Mouse (Mus musculus) central nervous system, embryonic 14 days (tissue): ENCODE data around the gene Esp4. TPM values are rescaled to one million over a fixed set of nuclear protein-coding genes. Genes with fewer than 3 reads are reported as not detected.

Source experiments
- polyA plus RNA-seq: library from polyadenylated mRNA; depleted of rRNA; stranded (reverse); fragments of >200 nt; gene quantifications from 2 replicates; pipeline ENCODE4 v1.2.3, GENCODE M21; 2012; rRNA removed

The Esp4 gene
- polyA plus RNA-seq, result not detected in 2 replicates

DNA sequence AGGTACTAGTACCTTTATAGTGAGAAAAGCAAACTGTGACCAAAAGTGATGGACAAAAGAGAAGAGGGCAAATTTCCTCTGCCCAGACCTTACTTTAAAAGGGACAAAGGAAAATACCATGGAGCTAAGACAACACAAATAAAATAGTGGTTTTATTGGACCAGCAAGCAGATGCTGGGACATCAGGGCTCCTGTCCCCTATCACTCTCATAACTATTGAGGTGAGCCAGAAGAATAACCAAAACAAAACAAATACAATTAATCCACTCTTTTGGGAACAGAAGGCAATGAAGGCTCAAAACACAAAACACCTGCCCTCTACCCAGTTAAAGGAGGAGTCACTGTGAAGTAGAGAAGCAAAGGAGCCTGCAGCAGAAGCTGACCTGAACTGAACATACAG lies at the start of gene Esp4:
Gene Esp4 (plus strand): TSS at position 301 of the 400 bp plus-strand sequence.

DNA sequence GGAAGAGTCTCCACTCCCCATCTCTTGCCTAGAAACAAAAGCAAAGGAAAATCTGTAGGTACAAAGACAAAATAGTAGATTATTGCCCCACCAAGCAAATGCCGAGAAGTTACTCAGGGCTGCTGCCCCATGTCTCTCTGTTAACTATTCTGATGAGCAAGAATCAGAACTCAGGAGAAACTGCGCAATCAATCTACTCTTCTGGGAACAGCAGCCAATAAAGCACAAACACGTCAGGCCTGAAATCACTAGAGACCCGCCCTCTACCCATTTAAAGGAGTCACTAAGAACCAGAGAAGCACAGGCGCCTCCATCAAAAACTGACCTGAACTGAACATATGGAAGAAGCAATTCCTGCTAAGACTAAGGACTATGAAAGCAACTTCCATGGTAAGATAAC lies 37.2 kb upstream of the Esp4 start, which contains the start of gene Esp6:
Gene Esp6 (plus strand): TSS at position 301 of the 400 bp plus-strand sequence.

DNA sequence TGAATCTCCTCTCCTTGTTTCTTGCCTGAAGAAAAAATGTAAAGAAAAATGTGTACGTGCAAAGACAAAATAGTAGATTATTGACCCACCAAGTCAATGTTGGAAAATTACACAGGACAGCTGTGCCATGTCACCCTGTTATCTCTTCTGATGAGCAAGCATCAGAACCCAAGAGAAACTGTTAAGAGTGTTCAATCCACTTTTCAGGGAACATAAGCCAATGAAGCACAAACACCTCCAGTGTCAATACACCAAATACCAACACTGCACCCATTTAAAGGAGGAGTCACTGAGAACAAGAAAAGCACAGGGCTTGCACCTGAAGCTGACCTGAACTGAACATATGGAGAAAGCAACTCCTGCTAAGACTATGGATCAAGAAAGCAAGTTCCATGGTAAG lies 33.4 kb downstream of the Esp4 start, which contains the start of gene Esp3:
Gene Esp3 (plus strand): TSS at position 301 of the 400 bp plus-strand sequence.

Other genes with a start within 250 kb of the Esp4 start
- not detected in 2 replicates for gene Esp8, start 78.6 kb upstream of the Esp4 start, polyA plus RNA-seq
- gene Esp6, start 37.1 kb upstream of the Esp4 start, polyA plus RNA-seq, result not detected in 2 replicates
- not detected in 2 replicates for gene Esp3, start 33.5 kb downstream of the Esp4 start, polyA plus RNA-seq
- gene Esp1, start 128.5 kb downstream of the Esp4 start, polyA plus RNA-seq, result not detected in 2 replicates
- not detected in 2 replicates for gene Crisp2, start 208.4 kb downstream of the Esp4 start, polyA plus RNA-seq
- 0.10 and 0.20 TPM in 2 replicates for gene Rhag, start 212.5 kb downstream of the Esp4 start, polyA plus RNA-seq